Mouse (Mus musculus) liver, embryonic 14.5 days (tissue): ENCODE measurements at regions not wholly inside any gene's neighbourhood (a gene's known extent, or its start where the extent isn't known, plus 50 kb on each side); places are given as distances from the start of the nearest gene placed in this dataset.

Source experiments
- CTCF ChIP-seq: IDR thresholded peaks from 2 replicates; pipeline ENCODE4 v1.5.1; 2016; ENCODE audit warnings: antibody characterized with exemption, low read depth, control low read depth
- EP300 ChIP-seq: IDR thresholded peaks from 2 replicates; pipeline ENCODE4 v1.6.1; 2016; ENCODE audit warnings: antibody characterized with exemption, low read depth

DNA sequence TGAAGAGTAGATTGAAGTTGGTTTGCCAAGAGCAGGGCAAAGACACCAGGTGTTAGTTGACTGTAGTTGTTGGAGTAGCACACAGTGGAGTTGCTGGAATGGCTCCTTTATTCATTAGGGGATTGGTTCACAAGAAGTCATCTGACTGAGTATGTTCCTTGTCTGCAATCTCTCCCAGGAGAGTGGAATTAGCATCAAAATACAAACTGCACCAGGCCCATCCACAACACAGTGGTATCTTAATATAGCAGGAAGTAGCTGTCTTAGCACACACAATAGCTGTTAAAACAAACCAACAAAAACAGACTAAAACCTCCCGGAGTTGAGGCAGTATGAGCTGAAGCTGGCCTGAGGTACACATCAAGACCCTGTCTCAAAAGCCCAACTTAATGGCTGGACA lies 723.5 kb upstream of the Kdm8 start:
- TF ChIP-seq CTCF (no peak), EP300 (no peak)
